Mouse (Mus musculus) kidney, adult 2 months (tissue): ENCODE measurements around the gene Il15.

Experiments
- CTCF ChIP-seq: fragments of 200-500 bp; conservative IDR thresholded peaks from 2 replicates; pipeline ENCODE4 v1.5.1; 2011; ENCODE audit warnings: low read depth, mild to moderate bottlenecking, control low read depth, low read length, moderate library complexity, mixed read lengths; ENCODE audit not compliant: insufficient read depth, insufficient read length
- POLR2A ChIP-seq: fragments of 200-500 bp; IDR thresholded peaks from one replicate; pipeline ENCODE4 v1.6.1; 2011; ENCODE audit warnings: low read depth, low read length, control low read depth

- TF ChIP-seq POLR2A (no peak), CTCF (no peak)
Measured at GRCm38 (mm10) chr8:82416587-82417340, 13.7 kb upstream of the Il15 start.
